Comparison of ENCODE assay signal across 25 mouse cellular contexts in the genomic region with DNA sequence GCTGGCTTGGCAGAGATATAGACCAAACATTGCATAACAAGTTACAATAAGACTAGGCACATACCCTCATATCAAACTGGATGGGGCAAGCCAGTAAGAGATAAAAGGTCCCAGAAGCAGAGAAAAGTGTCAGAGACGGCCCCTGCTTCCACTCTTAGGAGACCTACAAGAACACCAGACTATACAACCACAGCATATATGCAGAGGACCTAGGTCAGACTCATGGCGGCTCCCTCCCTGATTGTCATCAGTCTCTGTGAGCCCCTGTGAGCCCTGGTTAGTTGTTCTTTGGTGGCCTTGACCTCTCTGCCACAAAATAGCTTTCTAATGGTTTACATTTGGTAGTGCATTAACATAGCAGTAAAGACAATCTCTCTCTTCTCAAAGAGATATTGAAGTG. TPM values are rescaled to one million over a fixed set of nuclear protein-coding genes. Genes with fewer than 3 reads are reported as not detected.
DNase-seq lines count a peak whose midpoint lies in the region; ATAC-seq and TF ChIP-seq lines count a peak whose summit lies in the region.
"Had no signal": no experiment of that assay in that cellular context is flagged by ENCODE, and none has a peak within 500 bp of the region (broad histone marks: within the 10 kb centered on the region; RNA-seq: fewer than 3 reads in every experiment).

No protein-coding gene starts in this region.

- no peak overlapping the region for H3K4me2 ChIP-seq in forebrain, embryonic 11.5 days (ENCODE audit: low read depth, low read length, severe bottlenecking)
- H3K4me2 ChIP-seq in forebrain, postnatal 0 days (ENCODE audit: low read depth), result no peak overlapping the region
- no peak overlapping the region for H3K4me2 ChIP-seq in liver, postnatal 0 days (ENCODE audit: low read depth, low read length)
- H3K4me2 ChIP-seq: forebrain, embryonic 12.5 days; heart, embryonic 12.5 days; limb, embryonic 12.5 days; midbrain, embryonic 12.5 days had no signal

- H3K4me1 ChIP-seq in forebrain, embryonic 11.5 days (replicated peaks; ENCODE audit: control insufficient read depth, insufficient read depth, low read length), result no peaks in the 10 kb centered on the region
- H3K4me1 ChIP-seq in forebrain, postnatal 0 days (ENCODE audit: insufficient read depth), result no peaks in the 10 kb centered on the region
- H3K4me1 ChIP-seq in liver, adult 2 months (ENCODE audit: control insufficient read depth, insufficient read depth, low read length), result no peaks in the 10 kb centered on the region
- H3K4me1 ChIP-seq in liver, postnatal 0 days (ENCODE audit: insufficient read depth), result no peaks in the 10 kb centered on the region
- H3K4me1 ChIP-seq in limb, embryonic 10.5 days, result no peaks in the 10 kb centered on the region
- H3K4me1 ChIP-seq: forebrain, embryonic 12.5 days; heart, embryonic 12.5 days; limb, embryonic 12.5 days; midbrain, embryonic 12.5 days had no signal

- DNase-seq in forebrain, embryonic 11.5 days (ENCODE audit: low spot score), result peak; percentile 54
- DNase-seq in forebrain, postnatal 0 days, result no peak
- peak; percentile 6 for DNase-seq in liver, adult 2 months (ENCODE audit: extremely low read depth, low read depth, low spot score)
- no peak for DNase-seq in liver, postnatal 0 days
- DNase-seq in CD4-positive helper T cell, adult 2 months (ENCODE audit: low read depth, low spot score), result peak; percentile 5
- peak; percentile 31 for DNase-seq in limb, embryonic 10.5 days (ENCODE audit: low spot score)
- no peak for DNase-seq in adrenal gland, postnatal 25 days
- DNase-seq: adrenal gland, postnatal 10 days; cerebellum, adult 8-10 months; gastrocnemius, postnatal 25 days; heart, postnatal 4 days; kidney, adult 11 months; kidney, postnatal 14 days; lung, adult 18-20 months; lung, postnatal 4 days had no signal

- H3K4me3 ChIP-seq in forebrain, embryonic 11.5 days (ENCODE audit: low read depth, low read length), result no peak overlapping the region
- H3K4me3 ChIP-seq in forebrain, postnatal 0 days (ENCODE audit: low read depth, low read length), result no peak overlapping the region
- H3K4me3 ChIP-seq in liver, adult 2 months (ENCODE audit: insufficient read depth, low read depth, low read length), result no peak overlapping the region
- no peak overlapping the region for H3K4me3 ChIP-seq in liver, postnatal 0 days (ENCODE audit: low read depth, low read length)
- no peak overlapping the region for H3K4me3 ChIP-seq in limb, embryonic 10.5 days
- H3K4me3 ChIP-seq: forebrain, embryonic 12.5 days; heart, embryonic 12.5 days; left cerebral cortex, adult 2 months; limb, embryonic 12.5 days; midbrain, embryonic 12.5 days had no signal

- H3K36me3 ChIP-seq in forebrain, embryonic 11.5 days (ENCODE audit: control insufficient read depth, insufficient read depth, low read length), result no peaks in the 10 kb centered on the region
- no peaks in the 10 kb centered on the region for H3K36me3 ChIP-seq in forebrain, postnatal 0 days (ENCODE audit: insufficient read depth)
- no peaks in the 10 kb centered on the region for H3K36me3 ChIP-seq in liver, adult 2 months (ENCODE audit: control insufficient read depth, insufficient read depth, low read length)
- H3K36me3 ChIP-seq in liver, postnatal 0 days (replicated peaks; ENCODE audit: insufficient read depth, low read length), result no peaks in the 10 kb centered on the region
- H3K36me3 ChIP-seq in limb, embryonic 10.5 days, result no peaks in the 10 kb centered on the region
- H3K36me3 ChIP-seq: forebrain, embryonic 12.5 days; G1E; heart, embryonic 12.5 days; limb, embryonic 12.5 days; midbrain, embryonic 12.5 days had no signal

- 0 out of 2 replicates have a peak, but pooled peaks have one; percentile 3 for ATAC-seq in forebrain, embryonic 11.5 days (replicated peaks; ENCODE audit: low FRiP score)
- ATAC-seq in forebrain, postnatal 0 days, result no peak
- ATAC-seq in liver, postnatal 0 days, result no peak
- no peak for ATAC-seq in cerebellum, adult (ENCODE audit: insufficient number of reproducible peaks, low FRiP score, low TSS enrichment)

- H3K27ac ChIP-seq in forebrain, embryonic 11.5 days (ENCODE audit: low read depth, low read length), result no peak overlapping the region
- H3K27ac ChIP-seq in forebrain, postnatal 0 days (ENCODE audit: low read depth, low read length), result no peak overlapping the region
- no peak overlapping the region for H3K27ac ChIP-seq in liver, adult 2 months (replicated peaks; ENCODE audit: insufficient read depth, low read depth, low read length)
- H3K27ac ChIP-seq in liver, postnatal 0 days (ENCODE audit: low read depth), result no peak overlapping the region
- H3K27ac ChIP-seq in limb, embryonic 10.5 days, result no peak overlapping the region
- H3K27ac ChIP-seq: forebrain, embryonic 12.5 days; left cerebral cortex, adult 2 months; limb, embryonic 12.5 days; midbrain, embryonic 12.5 days; stomach, postnatal 0 days had no signal

- no peaks in the 10 kb centered on the region for H3K79me2 ChIP-seq in liver, adult 2 months (ENCODE audit: control insufficient read depth, insufficient read depth, low read length)

- H3K9ac ChIP-seq in forebrain, embryonic 11.5 days (ENCODE audit: low read length), result no peak overlapping the region
- no peak overlapping the region for H3K9ac ChIP-seq in forebrain, postnatal 0 days
- H3K9ac ChIP-seq in liver, adult 2 months (ENCODE audit: low read depth, low read length), result no peak overlapping the region
- no peak overlapping the region for H3K9ac ChIP-seq in liver, postnatal 0 days (replicated peaks)
- H3K9ac ChIP-seq: forebrain, embryonic 12.5 days; heart, embryonic 12.5 days; limb, embryonic 12.5 days; midbrain, embryonic 12.5 days had no signal

- no peak for TF ChIP-seq CTCF in forebrain, postnatal 0 days (IDR thresholded peaks at IDR 0.05; ENCODE audit: low read depth)
- TF ChIP-seq CTCF in liver, adult 2 months (IDR thresholded peaks at IDR 0.05; ENCODE audit: low read depth, low read length), result no peak
- TF ChIP-seq CTCF in liver, postnatal 0 days (IDR thresholded peaks at IDR 0.05; ENCODE audit: low read depth), result no peak

- H3K9me3 ChIP-seq in forebrain, embryonic 11.5 days (ENCODE audit: control insufficient read depth, low read length), result peaks cover 53% of the 10 kb centered on the region
- peaks cover 66% of the 10 kb centered on the region for H3K9me3 ChIP-seq in forebrain, postnatal 0 days (ENCODE audit: low read length)
- peaks cover 7% of the 10 kb centered on the region for H3K9me3 ChIP-seq in liver, postnatal 0 days (ENCODE audit: low read length)
- H3K9me3 ChIP-seq in limb, embryonic 10.5 days (replicated peaks), result peaks cover 52% of the 10 kb centered on the region
- H3K9me3 ChIP-seq: G1E had no signal

- no peaks in the 10 kb centered on the region for H3K27me3 ChIP-seq in forebrain, embryonic 11.5 days (ENCODE audit: control insufficient read depth, insufficient read depth, low read length)
- no peaks in the 10 kb centered on the region for H3K27me3 ChIP-seq in forebrain, postnatal 0 days (ENCODE audit: insufficient read depth, low read length)
- H3K27me3 ChIP-seq in liver, adult 2 months (ENCODE audit: control insufficient read depth, insufficient read depth, low read length), result no peaks in the 10 kb centered on the region
- H3K27me3 ChIP-seq in liver, postnatal 0 days (ENCODE audit: insufficient read depth, low read length), result no peaks in the 10 kb centered on the region
- no peaks in the 10 kb centered on the region for H3K27me3 ChIP-seq in limb, embryonic 10.5 days (ENCODE audit: low read depth, poor library complexity, severe bottlenecking)
- H3K27me3 ChIP-seq: forebrain, embryonic 12.5 days; heart, embryonic 12.5 days; limb, embryonic 12.5 days; midbrain, embryonic 12.5 days had no signal

- WGBS in forebrain, embryonic 11.5 days, result 53% methylated on average over 2 of the region's 2 CpGs
- WGBS in forebrain, postnatal 0 days, result 57% methylated on average over 2 of the region's 2 CpGs
- 40% methylated on average over 2 of the region's 2 CpGs for WGBS in liver, adult 2 months
- 40% methylated on average over 2 of the region's 2 CpGs for WGBS in liver, postnatal 0 days (ENCODE audit: insufficient replicate concordance)
- WGBS in limb, embryonic 10.5 days, result 54% methylated on average over 2 of the region's 2 CpGs

- no peak for TF ChIP-seq EP300 in liver, postnatal 0 days (IDR thresholded peaks at IDR 0.05; ENCODE audit: low read depth)

- no peak for TF ChIP-seq POLR2A in liver, adult 2 months (IDR thresholded peaks at IDR 0.05; ENCODE audit: extremely low read depth, insufficient read depth, low read length)

RNA-seq across cellular contexts. Expression of gene Trpm8, which starts 31.6 kb away (rescaled TPM):
- polyA plus RNA-seq in forebrain, embryonic 11.5 days (2014; fragmentation: Nextera tagmentation; extraction: Ambion mirVana), result not detected in 2 replicates
- 0.38 TPM in 2 replicates for total RNA-seq in forebrain, postnatal 0 days (2014; rRNA removed)
- polyA plus RNA-seq in forebrain, postnatal 0 days (2015; fragmentation: Nextera tagmentation; extraction: Ambion mirVana), result 0.19 and 0.36 TPM in 2 replicates
- total RNA-seq in liver, adult 2 months (2014; rRNA removed), result under 0.01 TPM in 2 replicates
- polyA plus RNA-seq in liver, adult 2 months (2012; rRNA removed), result 0.01 and 0.02 TPM in 2 replicates
- polyA plus RNA-seq in liver, postnatal 0 days (2015; fragmentation: Nextera tagmentation; extraction: Ambion mirVana), result not detected in 2 replicates
- polyA plus RNA-seq in limb, embryonic 10.5 days (2016; fragmentation: Nextera tagmentation; extraction: Ambion mirVana), result not detected in 2 replicates
- not detected in 2 replicates for total RNA-seq in adrenal gland, postnatal 25 days (2021)
- total RNA-seq: adrenal gland, postnatal 10 days; common myeloid progenitor, adult 5-6 weeks; G1E; gastrocnemius, postnatal 25 days; heart, postnatal 4 days had no signal
- polyA plus RNA-seq: forebrain, embryonic 12.5 days; G1E; heart, embryonic 12.5 days; limb, embryonic 12.5 days; midbrain, embryonic 12.5 days; spleen, adult 2 months had no signal

RNA-seq across cellular contexts. Expression of gene Hjurp, which starts 31.6 kb away (rescaled TPM):
- polyA plus RNA-seq in forebrain, embryonic 11.5 days (2014; fragmentation: Nextera tagmentation; extraction: Ambion mirVana), result 221 and 223 TPM in 2 replicates
- total RNA-seq in forebrain, postnatal 0 days (2014; rRNA removed), result 77.6 and 88.0 TPM in 2 replicates
- 24.5 and 40.0 TPM in 2 replicates for polyA plus RNA-seq in forebrain, postnatal 0 days (2015; fragmentation: Nextera tagmentation; extraction: Ambion mirVana)
- total RNA-seq in liver, adult 2 months (2014; rRNA removed), result 78.7 and 90.1 TPM in 2 replicates
- polyA plus RNA-seq in liver, adult 2 months (2012; rRNA removed), result 31.4 and 32.8 TPM in 2 replicates
- 31.4 and 37.0 TPM in 2 replicates for polyA plus RNA-seq in liver, postnatal 0 days (2015; fragmentation: Nextera tagmentation; extraction: Ambion mirVana)
- 206 and 245 TPM in 2 replicates for polyA plus RNA-seq in limb, embryonic 10.5 days (2016; fragmentation: Nextera tagmentation; extraction: Ambion mirVana)
- total RNA-seq in adrenal gland, postnatal 25 days (2021), result 58.4 and 64.0 TPM in 2 replicates

Comparison
In these comparisons a context has a peak if more than half of its experiments do, and no peak if none do; other contexts are left out.
1. DNase-seq: peak in forebrain, embryonic 11.5 days (single experiment), liver, adult 2 months (single experiment), CD4-positive helper T cell, adult 2 months (single experiment) and limb, embryonic 10.5 days (single experiment); none in forebrain, postnatal 0 days (single experiment), liver, postnatal 0 days (single experiment) and adrenal gland, postnatal 25 days (single experiment).